Mouse (Mus musculus) midbrain, postnatal 0 days (tissue): Measurements from ENCODE around the gene Cnfn. TPM values are rescaled to one million over a fixed set of nuclear protein-coding genes. Genes with fewer than 3 reads are reported as not detected.

Experiments
- ATAC-seq: fragments of 200-750 bp; cut with Nextera tagmentation; 2 replicates; pipeline ENCODE4 v1.8.0; 2017; ENCODE audit warnings: moderate number of reproducible peaks, mild to moderate bottlenecking, moderate TSS enrichment, moderate library complexity; ENCODE audit not compliant: low FRiP score
- DNase-seq: peaks from one replicate; pipeline ENCODE4 v3.0.0-alpha.2; 2015; ENCODE audit warnings: low spot score
- H3K27ac ChIP-seq: fragments of 300-500 bp; sonication (generic); 2 replicates; pipeline ENCODE4 v1.5.1; 2014; ENCODE audit warnings: low read depth, mild to moderate bottlenecking, low read length, mixed read lengths
- H3K27me3 ChIP-seq: fragments of 300-500 bp; sonication (generic); 2 replicates; pipeline ENCODE4 v1.6.1; 2014; ENCODE audit warnings: low read length, control low read depth, mixed read lengths; ENCODE audit not compliant: insufficient read depth
- H3K36me3 ChIP-seq: fragments of 300-500 bp; sonication (generic); 2 replicates; pipeline ENCODE4 v1.6.1; 2014; ENCODE audit warnings: low read length, control low read depth, mixed read lengths; ENCODE audit not compliant: insufficient read depth
- H3K4me1 ChIP-seq: fragments of 300-500 bp; sonication (generic); 2 replicates; pipeline ENCODE4 v1.6.1; 2014; ENCODE audit warnings: mild to moderate bottlenecking, control low read depth, antibody characterized with exemption, low read length, mixed read lengths; ENCODE audit not compliant: insufficient read depth
- H3K4me2 ChIP-seq: fragments of 300-500 bp; sonication (generic); 2 replicates; pipeline ENCODE4 v1.6.1; 2014; ENCODE audit warnings: low read depth, mild to moderate bottlenecking, low read length, mixed read lengths; ENCODE audit not compliant: poor library complexity, severe bottlenecking
- H3K4me3 ChIP-seq: fragments of 300-500 bp; sonication (generic); 2 replicates; pipeline ENCODE4 v1.5.1; 2014; ENCODE audit warnings: low read depth, mild to moderate bottlenecking, low read length, moderate library complexity
- H3K9ac ChIP-seq: fragments of 300-500 bp; sonication (generic); replicated peaks from 2 replicates; pipeline ENCODE4 v1.6.1; 2014; ENCODE audit warnings: mild to moderate bottlenecking, low read length, moderate library complexity, mixed read lengths; ENCODE audit not compliant: poor library complexity, severe bottlenecking
- H3K9me3 ChIP-seq: fragments of 300-500 bp; sonication (generic); 2 replicates; pipeline ENCODE4 v1.6.1; 2016; ENCODE audit warnings: low read length, control low read depth
- CTCF ChIP-seq: IDR thresholded peaks from 2 replicates; pipeline ENCODE4 v1.5.1; 2016; ENCODE audit warnings: antibody characterized with exemption, mild to moderate bottlenecking
- WGBS: fragments of 180-500 bp; shearing (Covaris S2); extraction: QIAGEN DNeasy Blood & Tissue Kit; methylation state at CpG from one replicate; pipeline ENCODE4 v1.1.7; 2014; 5-methylcytosine and 5-hydroxymethylcytosine counted together
- polyA plus RNA-seq: library from polyadenylated mRNA; unstranded; fragments of >200 nt; fragmentation: Nextera tagmentation; extraction: Ambion mirVana; gene quantifications from 2 replicates; pipeline ENCODE4 v1.2.1, GENCODE M21; 2015
- total RNA-seq: library from RNA; depleted of rRNA; stranded (reverse); fragments of >200 nt; gene quantifications from 2 replicates; pipeline ENCODE4 v1.2.3, GENCODE M21; 2014

Gene Cnfn
- total and polyA plus RNA-seq, 2 experiments from 2014 or later = not detected

GRCm38 (mm10) chr7:25393451-25394210, 24.1 kb upstream of the Cnfn start:
- H3K4me1 ChIP-seq = peaks cover 4% of the 10 kb centered on the region; the same call in 1 of the 2 replicates
- no peaks in the 10 kb centered on the region for H3K27me3 ChIP-seq
- H3K4me2 ChIP-seq = peak overlapping the region; percentile 57
- ATAC-seq (no peak), DNase-seq (no peak)
- 77% methylated on average over 8 of the region's 8 CpGs for WGBS
- peaks cover 5% of the 10 kb centered on the region; the same call in 1 of the 2 replicates for H3K36me3 ChIP-seq
- H3K27ac ChIP-seq = no peak overlapping the region
- no peak overlapping the region for H3K9ac ChIP-seq
- H3K9me3 ChIP-seq = no peaks in the 10 kb centered on the region
- no peak for TF ChIP-seq CTCF
- peak overlapping the region; percentile 67 for H3K4me3 ChIP-seq

- Histone ChIP-seq H3K4me2 (no peak overlapping the region), H3K9me3 (no peaks in the 10 kb centered on the region), H3K36me3 (peaks cover 12% of the 10 kb centered on the region), H3K4me3 (no peak overlapping the region), H3K9ac (no peak overlapping the region), H3K4me1 (peaks cover 4% of the 10 kb centered on the region; the same call in 1 of the 2 replicates), H3K27me3 (no peaks in the 10 kb centered on the region), H3K27ac (no peak overlapping the region)
- TF ChIP-seq CTCF = no peak
- WGBS = 41% methylated on average over 7 of the region's 7 CpGs
- no peak for ATAC-seq
- no peak for DNase-seq
Observed at GRCm38 (mm10) chr7:25392851-25393250, 23.3 kb upstream of the Cnfn start.

- Histone ChIP-seq H3K4me1 (peaks cover 4% of the 10 kb centered on the region; the same call in 1 of the 2 replicates), H3K36me3 (peaks cover 21% of the 10 kb centered on the region), H3K27me3 (no peaks in the 10 kb centered on the region), H3K27ac (no peak overlapping the region), H3K4me2 (no peak overlapping the region), H3K9me3 (no peaks in the 10 kb centered on the region), H3K4me3 (no peak overlapping the region), H3K9ac (no peak overlapping the region)
- TF ChIP-seq CTCF = no peak
- WGBS = 67% methylated on average over 2 of the region's 2 CpGs
- DNase-seq (no peak), ATAC-seq (no peak)
Observed at GRCm38 (mm10) chr7:25391856-25392453, 22.4 kb upstream of the Cnfn start.

GRCm38 (mm10) chr7:25390986-25391385, 21.5 kb upstream of the Cnfn start:
- ATAC-seq (no peak), DNase-seq (no peak)
- H3K4me1 ChIP-seq = peaks cover 4% of the 10 kb centered on the region; the same call in 1 of the 2 replicates
- no peak overlapping the region for H3K9ac ChIP-seq
- no peaks in the 10 kb centered on the region for H3K27me3 ChIP-seq
- peaks cover 24% of the 10 kb centered on the region for H3K36me3 ChIP-seq
- no peak overlapping the region for H3K4me2 ChIP-seq
- no peak overlapping the region for H3K27ac ChIP-seq
- 47% methylated on average over 2 of the region's 2 CpGs for WGBS
- no peaks in the 10 kb centered on the region for H3K9me3 ChIP-seq
- no peak for TF ChIP-seq CTCF
- H3K4me3 ChIP-seq = no peak overlapping the region

GRCm38 (mm10) chr7:25390054-25390770, 20.7 kb upstream of the Cnfn start:
- H3K27me3 ChIP-seq = no peaks in the 10 kb centered on the region
- peaks cover 4% of the 10 kb centered on the region; the same call in 1 of the 2 replicates for H3K4me1 ChIP-seq
- H3K4me3 ChIP-seq = no peak overlapping the region
- H3K9ac ChIP-seq = no peak overlapping the region; the same call in 1 of the 2 replicates
- H3K27ac ChIP-seq = no peak overlapping the region
- peaks cover 32% of the 10 kb centered on the region for H3K36me3 ChIP-seq
- ATAC-seq = no peak
- no peaks in the 10 kb centered on the region for H3K9me3 ChIP-seq
- 35% methylated on average over 8 of the region's 8 CpGs for WGBS
- DNase-seq = no peak
- no peak for TF ChIP-seq CTCF
- H3K4me2 ChIP-seq = no peak overlapping the region
